Mouse (Mus musculus): ENCODE measurements around the gene Erbb4. TPM values are rescaled to one million over a fixed set of nuclear protein-coding genes. Genes with fewer than 3 reads are reported as not detected.

The Erbb4 gene
- total and polyA plus RNA-seq, 2 experiments from 2014 or later = 13.9 to 52.8 TPM

DNA sequence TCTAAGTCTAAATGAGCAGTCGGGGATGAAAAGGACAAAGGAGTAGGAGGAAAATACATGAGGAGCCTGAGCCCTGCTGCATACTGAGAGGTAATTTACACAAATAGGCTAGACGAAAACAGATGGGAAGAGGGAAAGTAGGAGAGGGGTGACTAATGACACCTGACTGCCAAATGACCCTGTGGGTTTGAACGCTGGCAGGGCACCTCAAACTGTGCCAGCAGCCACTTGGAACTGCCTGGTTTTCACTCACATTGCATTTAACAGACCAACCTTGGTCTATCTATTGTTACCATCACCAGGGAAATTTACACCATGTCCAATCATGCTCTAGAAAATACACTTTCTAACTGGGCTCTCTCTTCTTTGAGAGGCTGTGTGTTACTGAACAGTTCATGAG lies 929.3 kb downstream of the Erbb4 start:
- H3K27me3 ChIP-seq (ENCODE audit: insufficient read depth, low read length) = no peaks in the 10 kb centered on the region
- no peaks in the 10 kb centered on the region for H3K9me3 ChIP-seq (ENCODE audit: low read length)
- H3K4me2 ChIP-seq (ENCODE audit: low read depth, low read length) = no peak overlapping the region
- no peak overlapping the region for H3K4me3 ChIP-seq (ENCODE audit: low read length)
- H3K4me1 ChIP-seq (ENCODE audit: insufficient read depth, low read length) = no peaks in the 10 kb centered on the region
- H3K36me3 ChIP-seq (ENCODE audit: insufficient read depth, low read length) = no peaks in the 10 kb centered on the region
- WGBS = 10% methylated on average over 3 of the region's 3 CpGs
- DNase-seq (ENCODE audit: low spot score) (peak; percentile 74), ATAC-seq (peak; percentile 89)
- no peak overlapping the region for H3K9ac ChIP-seq (replicated peaks; ENCODE audit: low read length)
- no peak for TF ChIP-seq CTCF (IDR thresholded peaks at IDR 0.05; ENCODE audit: low read depth)
- H3K27ac ChIP-seq = peak overlapping the region; percentile 29; the same call in 1 of the 2 replicates

DNA sequence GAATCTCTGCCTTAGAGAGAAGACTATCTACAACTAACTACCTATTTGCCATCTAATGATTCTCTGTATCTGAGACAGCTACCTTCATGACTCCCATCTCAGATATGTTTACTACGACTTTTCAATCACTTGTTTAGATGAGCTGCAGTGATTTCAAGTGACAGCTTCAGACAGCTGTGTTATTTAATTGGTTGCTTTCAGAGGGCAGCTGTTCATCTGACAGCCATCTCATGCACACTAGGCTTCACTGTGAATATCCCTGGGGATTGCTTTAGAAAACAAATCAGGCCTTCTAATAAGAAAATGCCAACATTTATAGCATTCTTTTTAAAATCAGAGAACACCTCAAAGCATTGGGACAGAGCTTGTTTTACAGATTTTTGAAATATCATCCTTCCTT lies 952.6 kb downstream of the Erbb4 start:
- WGBS = 42% methylated on average over 1 of the region's 1 CpGs
- ATAC-seq = no peak
- Histone ChIP-seq H3K4me1 (ENCODE audit: insufficient read depth, low read length) (no peaks in the 10 kb centered on the region), H3K9me3 (ENCODE audit: low read length) (no peaks in the 10 kb centered on the region), H3K27me3 (ENCODE audit: insufficient read depth, low read length) (no peaks in the 10 kb centered on the region), H3K4me2 (ENCODE audit: low read depth, low read length) (no peak overlapping the region), H3K9ac (replicated peaks; ENCODE audit: low read length) (no peak overlapping the region), H3K36me3 (ENCODE audit: insufficient read depth, low read length) (no peaks in the 10 kb centered on the region), H3K4me3 (ENCODE audit: low read length) (no peak overlapping the region), H3K27ac (no peak overlapping the region)
- DNase-seq (ENCODE audit: low spot score) = no peak
- TF ChIP-seq CTCF (IDR thresholded peaks at IDR 0.05; ENCODE audit: low read depth) = no peak

DNA sequence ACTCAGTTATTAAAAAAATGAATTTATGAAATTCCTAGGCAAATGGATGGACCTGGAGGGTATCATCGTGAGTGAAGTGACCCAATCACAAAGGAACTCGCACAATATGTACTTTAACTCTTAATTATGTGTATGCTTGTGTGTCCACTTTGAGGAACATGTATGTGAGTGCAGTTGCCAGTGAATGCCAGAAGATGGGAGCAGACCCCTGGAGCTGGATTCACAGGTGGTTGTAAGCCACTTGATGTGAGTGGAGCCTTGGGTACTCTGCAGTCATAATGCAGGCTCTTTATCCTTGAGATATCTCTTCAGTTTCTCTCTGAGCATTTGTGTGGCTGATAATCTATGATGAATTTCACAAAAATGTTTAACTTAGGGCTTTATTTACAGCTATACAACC lies 957.3 kb downstream of the Erbb4 start:
- no peak overlapping the region for H3K27ac ChIP-seq
- no peaks in the 10 kb centered on the region for H3K4me1 ChIP-seq (ENCODE audit: insufficient read depth, low read length)
- no peak overlapping the region for H3K9ac ChIP-seq (replicated peaks; ENCODE audit: low read length)
- WGBS = 95% methylated on average over 2 of the region's 2 CpGs
- H3K4me3 ChIP-seq (ENCODE audit: low read length) = no peak overlapping the region
- H3K9me3 ChIP-seq (ENCODE audit: low read length) = no peaks in the 10 kb centered on the region
- DNase-seq (ENCODE audit: low spot score) = no peak
- no peak overlapping the region for H3K4me2 ChIP-seq (ENCODE audit: low read depth, low read length)
- H3K27me3 ChIP-seq (ENCODE audit: insufficient read depth, low read length) = no peaks in the 10 kb centered on the region
- peak; percentile 35 for TF ChIP-seq CTCF (IDR thresholded peaks at IDR 0.05; ENCODE audit: low read depth)
- no peaks in the 10 kb centered on the region for H3K36me3 ChIP-seq (ENCODE audit: insufficient read depth, low read length)
- ATAC-seq = no peak

DNA sequence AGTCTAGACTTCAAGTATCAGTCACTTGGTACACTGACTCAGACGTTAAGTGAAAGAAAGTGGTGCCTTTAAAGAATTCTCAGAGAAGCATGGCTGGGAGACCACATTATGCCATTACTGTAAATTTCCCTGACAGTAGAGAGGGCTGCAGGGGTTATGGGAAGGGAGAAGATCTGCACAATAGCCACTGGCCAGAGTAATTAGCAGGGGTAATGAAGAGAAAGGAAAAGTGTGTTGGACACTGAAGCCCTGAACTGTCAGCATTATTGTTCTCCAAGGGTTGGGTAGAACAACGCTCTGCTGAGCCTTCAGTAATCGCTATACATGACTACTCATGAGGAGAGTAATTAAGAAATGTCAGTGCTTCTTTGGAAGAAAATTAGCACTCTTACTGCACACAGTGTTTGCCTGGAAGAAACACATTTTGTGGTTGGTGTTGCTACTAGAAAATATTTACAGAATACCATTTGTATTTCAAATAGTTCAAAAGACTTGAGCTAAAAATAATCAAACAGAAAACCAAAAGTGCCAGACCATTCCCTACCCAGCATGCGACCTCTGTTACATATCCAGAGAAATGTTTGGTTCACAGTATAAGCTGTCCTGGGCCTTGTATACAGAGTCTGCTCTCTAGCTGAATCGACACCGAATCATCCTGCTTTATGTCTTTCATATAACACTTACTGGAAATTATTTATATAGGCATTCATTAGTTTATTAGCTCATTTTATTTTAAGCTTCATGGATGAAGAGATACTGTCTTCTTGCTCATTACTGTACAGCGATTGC lies 965.1 kb downstream of the Erbb4 start:
- Histone ChIP-seq H3K4me2 (ENCODE audit: low read depth, low read length) (no peak overlapping the region), H3K27me3 (ENCODE audit: insufficient read depth, low read length) (no peaks in the 10 kb centered on the region), H3K9ac (replicated peaks; ENCODE audit: low read length) (no peak overlapping the region), H3K4me3 (ENCODE audit: low read length) (no peak overlapping the region), H3K36me3 (ENCODE audit: insufficient read depth, low read length) (no peaks in the 10 kb centered on the region), H3K9me3 (ENCODE audit: low read length) (no peaks in the 10 kb centered on the region), H3K4me1 (ENCODE audit: insufficient read depth, low read length) (no peaks in the 10 kb centered on the region), H3K27ac (no peak overlapping the region)
- no peak for TF ChIP-seq CTCF (IDR thresholded peaks at IDR 0.05; ENCODE audit: low read depth)
- ATAC-seq (no peak), DNase-seq (ENCODE audit: low spot score) (no peak)
- WGBS = 49% methylated on average over 7 of the region's 7 CpGs

DNA sequence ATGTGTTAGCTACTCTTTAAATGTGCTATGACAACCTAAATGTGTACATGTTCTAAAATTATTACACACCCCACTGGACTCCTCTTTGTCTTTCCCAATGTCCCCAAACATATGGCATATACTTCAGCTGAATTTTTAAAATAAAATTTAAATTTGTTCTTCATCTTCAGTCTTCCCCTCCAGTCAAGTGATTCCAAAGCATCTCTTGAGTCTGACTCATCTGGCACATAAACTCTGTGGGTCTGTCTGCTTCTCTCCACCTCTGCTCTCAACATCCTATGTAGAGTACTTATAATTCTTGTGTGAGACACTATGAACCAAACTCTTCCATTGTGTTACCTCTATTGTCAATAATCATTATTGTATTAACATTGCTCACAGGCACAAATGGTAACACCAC lies 972.9 kb downstream of the Erbb4 start:
- H3K36me3 ChIP-seq (ENCODE audit: insufficient read depth, low read length) = no peaks in the 10 kb centered on the region
- no peak for ATAC-seq
- DNase-seq (ENCODE audit: low spot score) = no peak
- H3K9me3 ChIP-seq (ENCODE audit: low read length) = no peaks in the 10 kb centered on the region
- H3K4me3 ChIP-seq (ENCODE audit: low read length) = no peak overlapping the region
- no peak for TF ChIP-seq CTCF (IDR thresholded peaks at IDR 0.05; ENCODE audit: low read depth)
- H3K27ac ChIP-seq = no peak overlapping the region
- no peaks in the 10 kb centered on the region for H3K27me3 ChIP-seq (ENCODE audit: insufficient read depth, low read length)
- no peaks in the 10 kb centered on the region for H3K4me1 ChIP-seq (ENCODE audit: insufficient read depth, low read length)
- H3K9ac ChIP-seq (replicated peaks; ENCODE audit: low read length) = no peak overlapping the region
- no peak overlapping the region for H3K4me2 ChIP-seq (ENCODE audit: low read depth, low read length)

DNA sequence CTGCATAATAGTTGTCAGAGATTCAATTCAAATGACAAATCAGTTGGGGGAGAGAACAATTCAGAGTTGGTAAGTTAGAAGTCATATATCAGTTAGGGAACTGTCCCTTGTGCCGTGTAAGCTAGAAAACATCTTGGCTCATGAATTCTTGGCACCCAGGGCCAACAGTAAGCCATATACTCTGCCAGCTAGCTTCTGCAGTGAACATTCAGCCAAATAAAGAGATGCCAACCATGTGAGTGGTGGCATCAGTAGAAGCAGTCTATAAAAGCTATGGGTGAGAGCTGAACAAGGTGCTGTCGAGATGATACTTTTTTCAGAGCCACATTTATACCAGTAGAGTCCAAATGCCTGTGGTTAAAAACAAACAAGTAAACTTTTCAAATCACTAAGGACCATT lies 973.4 kb downstream of the Erbb4 start:
- no peaks in the 10 kb centered on the region for H3K9me3 ChIP-seq (ENCODE audit: low read length)
- no peaks in the 10 kb centered on the region for H3K27me3 ChIP-seq (ENCODE audit: insufficient read depth, low read length)
- 67% methylated on average over 2 of the region's 2 CpGs for WGBS
- no peak overlapping the region for H3K9ac ChIP-seq (replicated peaks; ENCODE audit: low read length)
- DNase-seq (ENCODE audit: low spot score) = no peak
- H3K4me3 ChIP-seq (ENCODE audit: low read length) = no peak overlapping the region
- no peak overlapping the region for H3K27ac ChIP-seq
- H3K4me1 ChIP-seq (ENCODE audit: insufficient read depth, low read length) = no peaks in the 10 kb centered on the region
- ATAC-seq = no peak
- H3K36me3 ChIP-seq (ENCODE audit: insufficient read depth, low read length) = no peaks in the 10 kb centered on the region
- TF ChIP-seq CTCF (IDR thresholded peaks at IDR 0.05; ENCODE audit: low read depth) = no peak
- no peak overlapping the region for H3K4me2 ChIP-seq (ENCODE audit: low read depth, low read length)

DNA sequence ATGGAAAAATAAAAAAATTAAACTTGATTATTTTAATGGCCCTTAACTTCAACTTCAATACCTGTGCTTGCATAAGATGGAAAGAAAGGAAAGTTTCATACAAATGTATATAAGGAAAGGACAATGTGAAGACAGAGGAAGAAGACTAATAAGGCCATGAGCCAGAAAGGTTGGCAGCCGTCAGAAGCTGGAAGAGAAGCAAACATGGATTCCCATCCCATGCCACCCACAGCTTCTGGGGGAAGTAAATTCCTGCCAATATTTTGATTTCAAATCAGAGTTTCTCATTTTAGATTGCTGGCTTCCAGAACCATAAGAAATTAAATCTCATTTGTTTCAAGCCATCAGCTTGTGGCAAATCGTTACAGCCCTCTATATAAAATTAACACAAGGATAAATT lies 984.3 kb downstream of the Erbb4 start:
- H3K4me3 ChIP-seq (ENCODE audit: low read length) = no peak overlapping the region
- no peak overlapping the region for H3K9ac ChIP-seq (replicated peaks; ENCODE audit: low read length)
- no peaks in the 10 kb centered on the region for H3K9me3 ChIP-seq (ENCODE audit: low read length)
- H3K27ac ChIP-seq = no peak overlapping the region
- DNase-seq (ENCODE audit: low spot score) (no peak), ATAC-seq (no peak)
- WGBS = 66% methylated on average over 2 of the region's 2 CpGs
- no peaks in the 10 kb centered on the region for H3K4me1 ChIP-seq (ENCODE audit: insufficient read depth, low read length)
- no peak for TF ChIP-seq CTCF (IDR thresholded peaks at IDR 0.05; ENCODE audit: low read depth)
- H3K36me3 ChIP-seq (ENCODE audit: insufficient read depth, low read length) = no peaks in the 10 kb centered on the region
- H3K27me3 ChIP-seq (ENCODE audit: insufficient read depth, low read length) = no peaks in the 10 kb centered on the region
- no peak overlapping the region for H3K4me2 ChIP-seq (ENCODE audit: low read depth, low read length)

Data from hindbrain, postnatal 0 days (tissue).